Mouse (Mus musculus) stomach, embryonic 15.5 days (tissue): ENCODE data around the gene Bptf. TPM values are rescaled to one million over a fixed set of nuclear protein-coding genes. Genes with fewer than 3 reads are reported as not detected.
"Not testable (repeated sequence)": the region's sequence is repeated elsewhere in the genome, so short reads cannot be mapped to it uniquely, and the experiment has no call there.

Source experiments
- ATAC-seq: fragments of 200-750 bp; cut with Nextera tagmentation; 2 replicates; pipeline ENCODE4 v1.8.0; 2017; ENCODE audit warnings: low read depth, moderate number of reproducible peaks, moderate TSS enrichment; ENCODE audit not compliant: insufficient read depth, low FRiP score
- H3K27ac ChIP-seq: fragments of 300-500 bp; sonication (generic); 2 replicates; pipeline ENCODE4 v1.5.1; 2015; ENCODE audit warnings: mild to moderate bottlenecking, inconsistent platforms
- H3K27me3 ChIP-seq: fragments of 300-500 bp; sonication (generic); replicated peaks from 2 replicates; pipeline ENCODE4 v1.6.1; 2015; ENCODE audit warnings: inconsistent platforms
- H3K36me3 ChIP-seq: fragments of 300-500 bp; sonication (generic); 2 replicates; pipeline ENCODE4 v1.6.1; 2015; ENCODE audit warnings: inconsistent platforms
- H3K4me1 ChIP-seq: fragments of 300-500 bp; sonication (generic); 2 replicates; pipeline ENCODE4 v1.6.1; 2015; ENCODE audit warnings: inconsistent platforms
- H3K4me2 ChIP-seq: fragments of 300-500 bp; sonication (generic); 2 replicates; pipeline ENCODE4 v1.6.1; 2015; ENCODE audit warnings: mild to moderate bottlenecking, inconsistent platforms
- H3K4me3 ChIP-seq: fragments of 300-500 bp; sonication (generic); replicated peaks from 2 replicates; pipeline ENCODE4 v1.5.1; 2015; ENCODE audit warnings: inconsistent platforms
- H3K9ac ChIP-seq: fragments of 300-500 bp; sonication (generic); 2 replicates; pipeline ENCODE4 v1.6.1; 2015; ENCODE audit warnings: inconsistent platforms
- H3K9me3 ChIP-seq: fragments of 300-500 bp; sonication (generic); 2 replicates; pipeline ENCODE4 v1.6.1; 2016; ENCODE audit warnings: inconsistent platforms
- WGBS: fragments of 180-500 bp; shearing (Covaris S2); methylation state at CpG from one replicate; pipeline ENCODE4 v1.1.7; 2015; 5-methylcytosine and 5-hydroxymethylcytosine counted together
- polyA plus RNA-seq: library from polyadenylated mRNA; unstranded; fragments of >200 nt; fragmentation: Nextera tagmentation; extraction: Ambion mirVana; gene quantifications from 2 replicates; pipeline ENCODE4 v1.2.1, GENCODE M21; 2015

Gene Bptf
- polyA plus RNA-seq, 1 experiment from 2014 or later: 28.4 TPM

DNA sequence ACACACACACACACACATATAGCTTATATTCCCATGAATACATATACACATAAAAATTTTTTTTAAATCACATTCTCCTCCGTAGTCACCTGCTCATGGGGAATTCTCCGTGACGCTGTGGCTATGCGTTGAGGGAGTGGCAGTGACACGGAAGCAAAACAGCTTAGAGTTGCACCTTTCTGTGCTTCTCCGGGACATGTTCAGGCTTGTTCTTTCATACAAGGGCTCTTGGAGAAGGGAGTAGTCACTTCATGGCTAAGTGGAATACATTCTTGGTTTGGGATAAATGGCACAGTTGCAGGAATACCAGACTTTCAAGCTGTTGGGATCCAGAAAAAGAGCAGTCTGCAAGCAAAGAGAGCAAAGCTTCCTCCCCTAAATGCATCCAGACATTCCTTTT is 5.7 kb upstream of the Bptf start:
- H3K4me3 ChIP-seq: no peak overlapping the region
- no peak overlapping the region for H3K9ac ChIP-seq
- H3K27me3 ChIP-seq: no peaks in the 10 kb centered on the region
- no peaks in the 10 kb centered on the region for H3K4me1 ChIP-seq
- no peak overlapping the region for H3K4me2 ChIP-seq
- no peaks in the 10 kb centered on the region for H3K9me3 ChIP-seq
- no peak overlapping the region for H3K27ac ChIP-seq
- WGBS: 92% methylated on average over 6 of the region's 6 CpGs
- no peaks in the 10 kb centered on the region for H3K36me3 ChIP-seq
- no peak for ATAC-seq

DNA sequence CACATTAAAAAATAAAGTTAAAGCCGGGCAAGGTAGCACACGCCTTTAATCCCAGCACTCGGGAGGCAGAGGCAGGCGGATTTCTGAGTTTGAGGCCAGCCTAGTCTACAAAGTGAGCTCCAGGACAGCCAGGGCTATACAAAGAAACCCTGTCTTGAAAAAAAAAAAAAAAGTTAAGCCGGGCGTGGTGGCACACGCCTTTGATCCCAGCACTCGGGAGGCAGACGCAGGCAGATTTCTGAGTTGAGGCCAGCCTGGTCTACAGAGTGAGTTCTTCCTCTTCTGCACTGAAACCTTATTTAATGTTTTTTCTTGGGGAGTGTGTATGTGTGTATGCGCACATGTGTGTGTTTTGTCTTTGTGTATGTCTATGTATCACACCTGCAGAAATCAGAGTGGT is 4.5 kb upstream of the Bptf start:
- H3K27me3 ChIP-seq, H3K4me2 ChIP-seq, ATAC-seq, H3K4me3 ChIP-seq, H3K27ac ChIP-seq, H3K9ac ChIP-seq, H3K4me1 ChIP-seq, H3K36me3 ChIP-seq, H3K9me3 ChIP-seq: not testable (repeated sequence)
- 93% methylated on average over 10 of the region's 10 CpGs for WGBS

DNA sequence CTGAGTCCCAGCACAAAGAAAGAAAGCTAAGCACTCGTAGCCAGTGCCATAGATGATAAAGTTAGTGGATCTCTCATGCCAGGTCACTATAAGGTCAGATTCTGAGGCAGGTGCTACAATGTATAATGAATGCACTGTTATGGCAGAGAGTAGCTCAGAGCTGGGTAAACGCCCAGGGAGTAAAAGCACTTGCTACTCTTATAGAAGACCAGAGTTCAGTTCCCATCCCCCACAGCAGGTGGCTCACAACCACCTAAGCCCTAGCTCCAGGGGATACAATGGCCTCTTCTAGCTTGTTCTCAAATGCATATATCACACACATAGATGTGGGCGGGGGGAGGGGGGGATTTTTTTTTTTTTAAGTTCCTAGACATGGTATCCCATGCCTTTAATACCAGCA is 3.8 kb upstream of the Bptf start:
- no peaks in the 10 kb centered on the region for H3K4me1 ChIP-seq
- H3K9me3 ChIP-seq: no peaks in the 10 kb centered on the region
- no peak overlapping the region for H3K27ac ChIP-seq
- H3K4me2 ChIP-seq: no peak overlapping the region
- H3K36me3 ChIP-seq: no peaks in the 10 kb centered on the region
- ATAC-seq: no peak
- no peaks in the 10 kb centered on the region for H3K27me3 ChIP-seq
- 43% methylated on average over 3 of the region's 3 CpGs for WGBS
- H3K9ac ChIP-seq: no peak overlapping the region
- no peak overlapping the region for H3K4me3 ChIP-seq

DNA sequence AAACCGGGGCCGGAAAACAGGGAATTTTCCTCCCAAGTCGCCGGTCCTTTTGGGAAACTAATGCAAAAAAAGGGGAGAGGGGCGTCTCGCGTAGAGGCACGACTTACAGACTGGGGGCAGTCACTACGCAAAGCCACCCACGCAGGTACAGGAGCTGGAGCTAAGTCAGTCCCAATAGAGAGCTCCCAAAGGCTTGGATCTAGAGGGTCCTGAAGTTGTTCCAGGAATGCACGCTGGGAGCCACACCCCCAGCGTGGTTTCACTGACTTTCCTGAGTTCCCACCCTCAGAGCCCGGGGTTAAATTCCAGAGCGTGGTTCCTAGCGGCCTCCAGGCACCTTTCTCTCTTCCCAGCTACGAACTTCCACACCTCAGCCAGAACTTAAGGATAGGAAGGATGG is 499 bp upstream of the Bptf start:
- peaks cover 4% of the 10 kb centered on the region; the same call in 1 of the 2 replicates for H3K4me1 ChIP-seq
- under 1% methylated on average over 16 of the region's 16 CpGs for WGBS
- peak overlapping the region; percentile 56 for H3K9ac ChIP-seq
- no peaks in the 10 kb centered on the region for H3K9me3 ChIP-seq
- H3K4me3 ChIP-seq: peak overlapping the region; percentile 93
- H3K27me3 ChIP-seq: no peaks in the 10 kb centered on the region
- H3K36me3 ChIP-seq: no peaks in the 10 kb centered on the region
- H3K27ac ChIP-seq: peak overlapping the region; percentile 73
- no peak; the same call in 1 of the 2 replicates for ATAC-seq
- peak overlapping the region; percentile 94 for H3K4me2 ChIP-seq

DNA sequence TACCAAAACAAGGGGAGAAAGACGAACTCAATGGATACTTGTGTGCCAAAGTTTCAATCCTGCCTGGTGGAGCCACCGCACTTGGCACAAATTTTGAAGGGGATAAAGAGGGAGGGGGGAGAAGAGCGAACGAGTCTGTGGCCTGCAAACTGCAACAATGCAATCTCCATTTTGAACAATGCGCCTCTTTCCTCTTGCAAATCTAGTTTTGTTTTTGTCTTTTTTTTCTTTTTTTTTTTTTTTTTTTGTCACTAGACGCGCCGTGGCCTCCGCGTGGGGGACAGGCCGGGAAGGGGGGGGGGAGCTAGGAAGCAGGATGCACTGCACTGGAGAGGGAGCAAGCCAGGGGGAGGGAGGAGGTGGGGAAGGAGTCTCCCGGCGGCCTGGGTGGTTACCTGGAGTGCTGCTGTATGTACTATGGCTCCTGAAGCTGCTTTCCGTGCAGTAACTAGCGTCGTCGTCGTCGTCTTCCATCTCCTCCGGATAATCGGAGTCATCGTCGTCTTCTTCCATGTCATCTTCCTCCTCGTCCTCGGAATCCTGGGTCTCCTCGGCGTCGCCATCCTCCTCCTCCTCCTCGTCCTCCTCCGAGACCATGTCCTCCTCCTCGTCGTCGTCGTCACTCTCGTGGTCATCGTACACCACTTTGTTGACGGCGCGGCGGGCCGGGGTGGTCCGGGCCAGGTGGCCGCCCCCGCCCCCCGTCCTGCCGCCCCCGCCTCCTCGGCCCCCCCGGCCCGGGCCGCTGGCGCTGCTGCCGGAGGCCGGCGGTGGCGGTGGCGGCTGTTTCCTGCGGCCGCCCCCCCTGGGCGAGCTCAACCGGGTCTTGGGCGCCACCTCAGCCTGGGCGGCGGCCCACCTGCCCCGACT is 813 bp downstream of the Bptf start:
- no peaks in the 10 kb centered on the region for H3K27me3 ChIP-seq
- H3K9ac ChIP-seq: peak overlapping the region; percentile 92
- peak overlapping the region; percentile 93 for H3K4me3 ChIP-seq
- peak overlapping the region; percentile 67 for H3K4me2 ChIP-seq
- no peaks in the 10 kb centered on the region for H3K9me3 ChIP-seq
- no peaks in the 10 kb centered on the region for H3K36me3 ChIP-seq
- peak overlapping the region; percentile 95 for H3K27ac ChIP-seq
- WGBS: under 1% methylated on average over 46 of the region's 65 CpGs
- H3K4me1 ChIP-seq: peaks cover 4% of the 10 kb centered on the region; the same call in 1 of the 2 replicates
- peak; percentile 65 for ATAC-seq

DNA sequence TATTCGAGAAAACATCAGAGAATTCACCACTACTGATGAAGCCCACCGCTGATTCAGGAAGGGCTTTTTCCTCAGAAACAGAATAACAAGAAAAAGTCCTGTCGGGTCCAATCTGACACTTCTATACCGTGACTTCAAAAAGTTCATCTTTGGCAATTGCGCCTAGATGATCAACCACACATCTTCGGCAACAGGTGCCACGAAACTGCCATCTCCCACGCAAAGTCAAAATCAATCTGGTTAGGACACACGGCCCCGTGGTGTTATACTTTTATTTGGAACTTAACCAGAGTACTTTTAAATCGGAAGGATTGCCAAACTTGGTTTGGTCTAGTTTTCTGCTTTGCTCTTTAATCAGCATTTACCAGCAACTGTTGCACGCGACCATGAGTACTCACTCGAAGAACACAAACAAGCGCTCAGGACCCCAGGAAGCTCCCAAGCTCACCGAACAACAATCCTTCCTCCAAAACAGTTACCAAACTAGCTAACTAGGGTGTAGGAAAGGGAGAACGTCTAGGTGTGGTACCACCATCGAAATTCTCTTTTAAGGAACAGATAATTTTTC is 1.6 kb downstream of the Bptf start:
- H3K4me3 ChIP-seq: peak overlapping the region; percentile 93
- no peaks in the 10 kb centered on the region for H3K9me3 ChIP-seq
- H3K9ac ChIP-seq: peak overlapping the region; percentile 92; the same call in 1 of the 2 replicates
- no peaks in the 10 kb centered on the region for H3K36me3 ChIP-seq
- ATAC-seq: no peak
- WGBS: 1% methylated on average over 18 of the region's 18 CpGs
- H3K27ac ChIP-seq: peak overlapping the region; percentile 9; the same call in 1 of the 2 replicates
- peaks cover 4% of the 10 kb centered on the region; the same call in 1 of the 2 replicates for H3K4me1 ChIP-seq
- peak overlapping the region; percentile 67 for H3K4me2 ChIP-seq
- no peaks in the 10 kb centered on the region for H3K27me3 ChIP-seq

DNA sequence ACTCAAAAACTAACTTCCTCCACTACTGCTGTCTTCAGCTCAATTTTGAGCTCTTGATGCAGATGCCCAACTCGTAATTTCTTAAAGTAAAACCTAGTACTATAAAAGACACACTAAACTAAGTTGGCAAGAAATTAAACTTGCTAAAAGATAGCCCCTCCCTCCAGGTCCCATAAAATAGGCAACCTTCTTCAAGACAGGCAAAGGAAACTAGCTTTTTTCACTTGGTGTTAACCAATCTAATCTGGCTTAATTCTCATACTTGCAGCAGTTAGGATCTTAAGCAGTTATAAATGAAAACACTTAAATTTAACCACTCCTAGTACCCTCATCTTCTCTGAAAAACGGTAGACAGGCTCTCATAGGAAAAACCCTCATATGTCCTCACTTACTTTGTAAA is 2.3 kb downstream of the Bptf start:
- no peak overlapping the region for H3K27ac ChIP-seq
- ATAC-seq: no peak
- 16% methylated on average over 2 of the region's 2 CpGs for WGBS
- no peak overlapping the region for H3K9ac ChIP-seq
- peak overlapping the region; percentile 93; the same call in 1 of the 2 replicates for H3K4me3 ChIP-seq
- H3K4me2 ChIP-seq: peak overlapping the region; percentile 67
- no peaks in the 10 kb centered on the region for H3K9me3 ChIP-seq
- no peaks in the 10 kb centered on the region for H3K27me3 ChIP-seq
- peaks cover 9% of the 10 kb centered on the region for H3K4me1 ChIP-seq
- no peaks in the 10 kb centered on the region for H3K36me3 ChIP-seq

DNA sequence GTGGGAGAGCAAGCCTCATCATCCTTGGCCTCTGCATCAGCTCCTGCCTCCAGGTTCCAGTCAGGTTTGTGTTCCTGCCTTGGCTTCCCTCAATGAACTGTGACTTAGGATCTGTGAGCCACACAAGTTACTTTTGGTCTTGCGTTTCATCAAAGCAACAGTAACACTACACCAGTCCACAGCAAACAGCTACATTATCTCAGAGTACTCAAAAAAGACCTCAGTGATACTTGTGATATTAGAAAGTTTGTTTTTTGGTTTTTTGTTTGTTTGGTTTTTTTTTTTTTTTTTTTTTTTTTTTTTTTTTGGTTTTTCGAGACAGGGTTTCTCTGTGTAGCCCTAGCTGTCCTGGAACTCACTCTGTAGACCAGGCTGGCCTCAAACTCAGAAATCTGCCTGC is 5.2 kb downstream of the Bptf start:
- not testable (repeated sequence) for H3K4me3 ChIP-seq, H3K4me2 ChIP-seq, H3K27ac ChIP-seq, H3K27me3 ChIP-seq, H3K9me3 ChIP-seq, H3K36me3 ChIP-seq, H3K9ac ChIP-seq, ATAC-seq
- 86% methylated on average over 1 of the region's 2 CpGs for WGBS
- peaks cover 18% of the 10 kb centered on the region for H3K4me1 ChIP-seq

DNA sequence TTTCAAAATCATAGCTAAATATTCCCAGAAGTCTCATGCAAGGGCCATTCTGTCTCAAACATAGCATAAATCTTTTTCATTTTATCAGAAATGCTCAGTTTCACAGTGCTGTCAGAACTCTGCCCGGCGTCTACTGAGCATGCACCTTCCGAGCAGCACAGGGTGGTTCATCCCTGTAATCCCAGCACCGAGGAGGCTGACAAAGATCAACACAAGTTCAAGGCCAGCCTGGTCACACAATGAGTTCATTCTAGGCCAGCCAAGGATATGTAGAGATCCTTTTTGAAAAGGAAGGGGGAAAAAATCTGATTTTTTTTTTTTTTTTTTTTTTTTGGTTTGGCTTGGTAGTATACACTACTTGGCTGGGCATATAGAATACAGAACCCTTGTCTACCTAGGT is 6.9 kb downstream of the Bptf start:
- Histone ChIP-seq H3K9me3 (no peaks in the 10 kb centered on the region), H3K4me3 (no peak overlapping the region), H3K36me3 (no peaks in the 10 kb centered on the region), H3K4me2 (no peak overlapping the region), H3K27me3 (no peaks in the 10 kb centered on the region), H3K9ac (no peak overlapping the region), H3K27ac (no peak overlapping the region), H3K4me1 (peaks cover 18% of the 10 kb centered on the region)
- ATAC-seq: no peak
- WGBS: 74% methylated on average over 4 of the region's 4 CpGs

DNA sequence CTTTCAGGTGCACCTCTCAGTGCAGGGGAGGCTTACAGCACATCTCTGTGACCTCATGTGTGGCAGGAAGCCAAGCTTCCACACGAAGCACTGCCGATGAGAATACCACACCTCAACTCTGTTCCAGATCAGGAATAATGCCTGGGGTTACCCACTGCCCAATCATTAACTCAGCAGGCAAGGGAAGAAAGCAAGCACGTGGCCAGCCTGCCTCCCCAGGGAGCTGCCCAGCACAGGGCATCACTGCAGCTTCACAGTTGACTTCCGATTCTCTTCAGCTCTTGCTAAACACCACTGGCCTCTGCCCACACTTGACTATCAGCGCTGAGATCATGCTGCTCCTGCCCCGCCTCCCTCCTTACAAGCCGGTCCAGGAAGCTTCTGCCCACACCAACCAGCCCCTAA is 7.6 kb downstream of the Bptf start:
- Histone ChIP-seq H3K27me3 (no peaks in the 10 kb centered on the region), H3K9me3 (no peaks in the 10 kb centered on the region), H3K4me1 (peaks cover 18% of the 10 kb centered on the region), H3K36me3 (no peaks in the 10 kb centered on the region), H3K9ac (no peak overlapping the region), H3K4me2 (0 out of 2 replicates have a peak overlapping the region, but pooled peaks have one; percentile 10), H3K27ac (no peak overlapping the region), H3K4me3 (no peak overlapping the region)
- WGBS: 20% methylated on average over 7 of the region's 7 CpGs
- ATAC-seq: peak; percentile 76

DNA sequence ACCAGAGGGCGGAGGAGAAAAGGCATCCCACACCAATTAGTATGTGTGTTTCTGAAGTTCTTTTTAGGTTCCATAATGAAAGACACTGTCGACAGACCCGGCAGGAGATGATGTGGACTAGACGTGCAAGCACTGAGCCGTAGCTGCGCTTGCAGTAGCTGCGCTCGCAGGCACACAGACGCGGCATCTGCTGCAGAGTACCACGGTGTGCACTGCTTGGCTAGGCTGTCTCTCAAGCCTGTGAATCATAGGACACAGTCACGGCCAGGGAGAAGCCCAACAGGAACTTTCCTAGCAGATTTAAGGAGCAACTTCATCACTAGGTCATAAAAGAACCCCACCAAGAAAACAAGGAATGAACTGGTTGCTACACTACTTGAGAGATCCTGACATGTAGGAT is 14.1 kb downstream of the Bptf start:
- WGBS: 80% methylated on average over 12 of the region's 12 CpGs
- peaks cover 7% of the 10 kb centered on the region; the same call in 1 of the 2 replicates for H3K4me1 ChIP-seq

DNA sequence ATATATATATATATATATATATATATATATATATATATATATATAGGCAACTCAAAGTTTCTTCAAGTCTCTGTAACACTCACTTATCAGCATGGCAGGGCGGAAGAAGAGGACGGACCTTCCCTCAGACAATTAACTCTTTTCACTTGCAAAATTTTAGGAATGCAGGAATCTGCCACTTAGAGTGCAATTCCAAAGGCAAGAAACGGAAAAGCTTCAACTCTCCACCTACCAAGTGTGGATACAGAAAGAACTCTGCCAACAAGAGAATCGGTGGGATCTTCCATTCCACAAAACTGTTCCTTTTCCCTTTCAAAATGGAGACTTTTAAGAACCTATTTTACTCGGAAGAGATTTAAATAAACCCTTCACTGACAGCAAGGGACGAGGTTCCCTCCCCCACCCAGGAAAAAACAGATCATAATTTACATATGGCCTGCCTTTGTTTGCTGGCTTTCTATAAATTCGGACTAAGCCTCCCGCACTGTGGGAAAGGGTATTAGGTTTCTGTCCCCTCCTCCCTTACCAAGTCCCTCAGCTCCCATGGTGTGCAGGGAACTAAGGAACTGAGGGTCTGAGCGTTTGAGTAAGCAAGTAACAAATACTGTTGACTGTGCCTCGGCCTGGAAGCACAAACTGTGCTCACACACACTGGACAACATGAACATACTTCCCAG is 17.9 kb downstream of the Bptf start:
- Histone ChIP-seq H3K9ac (no peak overlapping the region), H3K4me2 (peak overlapping the region; percentile 2; the same call in 1 of the 2 replicates), H3K4me1 (peaks cover 7% of the 10 kb centered on the region; the same call in 1 of the 2 replicates), H3K9me3 (no peaks in the 10 kb centered on the region), H3K4me3 (no peak overlapping the region), H3K36me3 (peaks cover 18% of the 10 kb centered on the region; the same call in 1 of the 2 replicates), H3K27me3 (no peaks in the 10 kb centered on the region), H3K27ac (peak overlapping the region; percentile 17; the same call in 1 of the 2 replicates)
- ATAC-seq: no peak
- 29% methylated on average over 10 of the region's 10 CpGs for WGBS

More for the DNA sequence above, 14.1 kb downstream of the Bptf start:
- Histone ChIP-seq H3K27me3 (no peaks in the 10 kb centered on the region), H3K27ac (no peak overlapping the region), H3K36me3 (no peaks in the 10 kb centered on the region), H3K4me3 (no peak overlapping the region), H3K9ac (no peak overlapping the region), H3K4me2 (no peak overlapping the region), H3K9me3 (no peaks in the 10 kb centered on the region)
- ATAC-seq: no peak
